Mouse (Mus musculus): Measurements from ENCODE around the gene Mag.

DNA sequence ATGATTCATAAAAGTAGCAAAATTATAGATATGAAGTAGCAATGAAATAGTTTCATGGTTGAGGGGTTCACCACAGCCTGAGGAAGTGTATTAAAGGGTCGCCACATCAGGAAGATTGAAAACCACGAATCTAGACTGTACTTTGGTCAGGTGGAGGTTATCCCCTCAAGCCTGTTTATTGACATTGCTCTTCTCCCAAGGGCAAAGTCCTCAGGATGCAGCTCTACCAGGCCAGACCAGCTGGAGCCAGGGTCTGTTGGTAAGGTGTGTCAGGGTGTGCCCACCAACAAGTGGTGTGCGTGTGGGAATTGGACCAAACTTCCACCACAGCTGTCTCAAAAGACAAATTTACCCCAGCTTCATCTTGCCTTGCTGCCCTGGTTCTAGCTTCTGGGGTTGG, 19.5 kb downstream of the Mag start:
- TF ChIP-seq CTCF (conservative IDR thresholded peaks at IDR 0.05; ENCODE audit: insufficient read depth, insufficient read length, low read depth, low read length) (no peak), POLR2A (IDR thresholded peaks at IDR 0.05; ENCODE audit: low read depth, low read length) (no peak)
